Mouse (Mus musculus) midbrain, embryonic 13.5 days (tissue): ENCODE measurements around the gene Taf5. TPM values are rescaled to one million over a fixed set of nuclear protein-coding genes. Genes with fewer than 3 reads are reported as not detected.

ENCODE experiments used
- ATAC-seq: fragments of 200-750 bp; cut with Nextera tagmentation; 2 replicates; pipeline ENCODE4 v1.8.0; 2017; ENCODE audit warnings: mild to moderate bottlenecking, moderate TSS enrichment, moderate library complexity
- H3K27ac ChIP-seq: fragments of 300-500 bp; sonication (generic); 2 replicates; pipeline ENCODE4 v1.5.1; 2015; ENCODE audit warnings: inconsistent platforms, mild to moderate bottlenecking, moderate library complexity
- H3K27me3 ChIP-seq: fragments of 300-500 bp; sonication (generic); 2 replicates; pipeline ENCODE4 v1.6.1; 2015; ENCODE audit warnings: mild to moderate bottlenecking, inconsistent platforms
- H3K36me3 ChIP-seq: fragments of 300-500 bp; sonication (generic); 2 replicates; pipeline ENCODE4 v1.6.1; 2015; ENCODE audit warnings: mild to moderate bottlenecking, inconsistent platforms
- H3K4me1 ChIP-seq: fragments of 300-500 bp; sonication (generic); replicated peaks from 2 replicates; pipeline ENCODE4 v1.6.1; 2015; ENCODE audit warnings: inconsistent platforms
- H3K4me2 ChIP-seq: fragments of 300-500 bp; sonication (generic); replicated peaks from 2 replicates; pipeline ENCODE4 v1.6.1; 2015; ENCODE audit warnings: moderate library complexity, mild to moderate bottlenecking, inconsistent platforms
- H3K4me3 ChIP-seq: fragments of 300-500 bp; sonication (generic); replicated peaks from 2 replicates; pipeline ENCODE4 v1.5.1; 2015; ENCODE audit warnings: mild to moderate bottlenecking, inconsistent platforms
- H3K9ac ChIP-seq: fragments of 300-500 bp; sonication (generic); replicated peaks from 2 replicates; pipeline ENCODE4 v1.6.1; 2015; ENCODE audit warnings: mild to moderate bottlenecking, inconsistent platforms
- H3K9me3 ChIP-seq: fragments of 300-500 bp; sonication (generic); 2 replicates; pipeline ENCODE4 v1.6.1; 2016; ENCODE audit warnings: mild to moderate bottlenecking, inconsistent platforms
- WGBS: fragments of 180-500 bp; shearing (Covaris S2); methylation state at CpG from one replicate; pipeline ENCODE4 v1.1.7; 2015; 5-methylcytosine and 5-hydroxymethylcytosine counted together
- polyA plus RNA-seq: library from polyadenylated mRNA; unstranded; fragments of >200 nt; fragmentation: Nextera tagmentation; extraction: Ambion mirVana; gene quantifications from 2 replicates; pipeline ENCODE4 v1.2.1, GENCODE M21; 2015

Taf5 gene
- polyA plus RNA-seq, 1 experiment from 2014 or later, result 8.0 TPM

- Histone ChIP-seq H3K27ac (no peak overlapping the region), H3K4me3 (no peak overlapping the region), H3K36me3 (peaks cover 79% of the 10 kb centered on the region), H3K9me3 (no peaks in the 10 kb centered on the region), H3K4me1 (no peaks in the 10 kb centered on the region), H3K4me2 (no peak overlapping the region), H3K27me3 (no peaks in the 10 kb centered on the region), H3K9ac (no peak overlapping the region)
- no peak for ATAC-seq
- WGBS, result 95% methylated on average over 15 of the region's 15 CpGs
Measured at GRCm38 (mm10) chr19:47130551-47131125, 63.1 kb downstream of the Taf5 start.

Other genes with a start within 250 kb of the Taf5 start
- 481 and 511 TPM in 2 replicates for gene Ina, start 53.0 kb upstream of the Taf5 start, polyA plus RNA-seq
- gene Nt5c2, start 52.6 kb upstream of the Taf5 start, polyA plus RNA-seq, result 96.0 and 97.2 TPM in 2 replicates
- gene Pcgf6, start 16.8 kb upstream of the Taf5 start, polyA plus RNA-seq, result 28.9 and 31.2 TPM in 2 replicates
- 1,460 and 1,506 TPM in 2 replicates for gene Usmg5, start 22.9 kb downstream of the Taf5 start, polyA plus RNA-seq
- 7.7 and 8.0 TPM in 2 replicates for gene Pdcd11, start 23.0 kb downstream of the Taf5 start, polyA plus RNA-seq
- gene Calhm2, start 70.5 kb downstream of the Taf5 start, polyA plus RNA-seq, result 0.82 and 1.0 TPM in 2 replicates
- not detected in 2 replicates for gene Calhm1, start 76.5 kb downstream of the Taf5 start, polyA plus RNA-seq
- not detected in 2 replicates for gene Calhm3, start 90.0 kb downstream of the Taf5 start, polyA plus RNA-seq
- gene Neurl1a, start 111.1 kb downstream of the Taf5 start, polyA plus RNA-seq, result 4.6 and 5.9 TPM in 2 replicates